Mouse (Mus musculus) E14TG2a.4 (cell line): ENCODE data around the gene Rimkla.
"Not testable (repeated sequence)": the region's sequence is repeated elsewhere in the genome, so short reads cannot be mapped to it uniquely, and the experiment has no call there.

ENCODE experiments used
- CTCF ChIP-seq: conservative IDR thresholded peaks from 2 replicates; pipeline ENCODE4 v1.5.1; 2014; ENCODE audit warnings: low read length
- NANOG ChIP-seq: IDR thresholded peaks from 2 replicates; pipeline ENCODE4 v1.6.1; 2014; ENCODE audit warnings: borderline replicate concordance, low read length, mixed read lengths
- POU5F1 ChIP-seq: IDR thresholded peaks from 2 replicates; pipeline ENCODE4 v1.6.1; 2014; ENCODE audit warnings: low read length, borderline replicate concordance

GRCm38 (mm10) chr4:119536615-119537014, 44.2 kb upstream of the Rimkla start, which contains the start of gene Foxj3:
- TF ChIP-seq CTCF, NANOG, POU5F1: not testable (repeated sequence)
